Mouse (Mus musculus) ZHBTc4 (cell line): Measurements from ENCODE around the gene 1700014D04Rik.
A peak's percentile ranks its signal among the peaks of the same experiment; 100 is the strongest.
"Not testable (repeated sequence)": the region's sequence is repeated elsewhere in the genome, so short reads cannot be mapped to it uniquely, and the experiment has no call there.

ENCODE experiments used
- DNase-seq: peaks from one replicate; pipeline ENCODE4 v3.0.0-alpha.2; 2011; ENCODE audit warnings: low read depth, low spot score

The 1700014D04Rik gene

DNA sequence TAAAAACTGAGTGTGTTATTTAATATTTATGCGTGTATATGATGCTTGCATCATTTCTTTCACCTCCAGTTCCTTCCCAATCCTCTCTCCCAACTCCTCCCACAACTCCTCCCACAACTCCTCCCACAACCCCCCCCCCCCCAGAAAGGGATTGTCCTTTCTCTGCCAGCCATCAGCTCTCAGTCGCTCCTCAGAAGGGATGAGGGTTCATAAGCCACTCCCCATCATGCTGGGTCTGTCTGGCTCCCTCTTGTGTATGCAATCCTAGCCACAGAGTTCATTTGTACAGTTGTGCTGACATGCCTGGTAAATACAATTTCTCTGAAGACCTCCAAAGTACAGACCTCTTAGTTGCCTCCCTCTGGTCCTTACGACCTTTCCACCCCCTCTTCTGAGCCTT is 11.4 kb downstream of the 1700014D04Rik start:
- DNase-seq, result peak; percentile 84

DNA sequence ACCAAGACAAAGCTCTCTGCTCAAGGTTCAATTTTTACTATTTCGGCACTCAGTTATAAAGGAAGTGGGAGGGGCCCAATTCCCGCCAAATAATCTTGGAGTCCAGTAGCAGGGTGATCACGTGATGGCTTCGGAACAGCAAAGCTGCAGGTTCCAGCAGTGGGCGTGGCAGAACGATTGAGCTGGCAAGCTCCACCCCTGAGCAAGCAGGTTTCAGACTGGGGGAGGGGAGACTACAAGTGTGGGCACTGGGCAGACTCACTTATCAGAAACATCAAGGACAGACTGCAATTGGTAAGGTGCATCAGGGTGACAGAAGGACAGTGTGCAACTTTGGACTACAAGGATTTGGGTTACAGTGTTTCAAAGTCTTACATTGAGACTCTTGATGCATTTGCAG is 12.2 kb downstream of the 1700014D04Rik start:
- DNase-seq, result peak; percentile 51

- peak; percentile 33 for DNase-seq
These were observed 12.6 kb downstream of the 1700014D04Rik start for GRCm38 (mm10) chr13:59733936-59734335.

DNA sequence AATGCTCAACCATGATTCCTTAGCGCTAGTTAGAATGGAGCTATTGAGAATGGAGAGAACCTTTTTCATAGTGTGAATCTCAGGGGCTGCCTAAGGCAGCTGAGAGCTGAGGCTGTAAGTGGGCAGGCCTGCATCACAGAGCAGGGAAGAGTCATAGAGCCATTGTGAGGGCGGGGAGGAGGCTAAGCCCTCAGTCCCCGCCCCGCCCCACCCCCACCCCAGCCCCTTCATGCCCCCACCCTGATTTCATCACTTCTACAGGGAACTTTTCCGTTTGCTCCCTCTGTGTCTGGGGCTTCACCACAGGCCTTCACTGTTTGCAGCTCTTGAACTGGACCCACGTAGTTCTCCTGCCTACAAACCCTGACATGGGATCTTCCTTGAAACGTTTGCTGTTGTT is 14.9 kb downstream of the 1700014D04Rik start, which contains the start of gene Spata31d1d:
Gene Spata31d1d, minus strand, starts transcription at position 101 of the 400 bp plus-strand sequence.
- no peak for DNase-seq

DNA sequence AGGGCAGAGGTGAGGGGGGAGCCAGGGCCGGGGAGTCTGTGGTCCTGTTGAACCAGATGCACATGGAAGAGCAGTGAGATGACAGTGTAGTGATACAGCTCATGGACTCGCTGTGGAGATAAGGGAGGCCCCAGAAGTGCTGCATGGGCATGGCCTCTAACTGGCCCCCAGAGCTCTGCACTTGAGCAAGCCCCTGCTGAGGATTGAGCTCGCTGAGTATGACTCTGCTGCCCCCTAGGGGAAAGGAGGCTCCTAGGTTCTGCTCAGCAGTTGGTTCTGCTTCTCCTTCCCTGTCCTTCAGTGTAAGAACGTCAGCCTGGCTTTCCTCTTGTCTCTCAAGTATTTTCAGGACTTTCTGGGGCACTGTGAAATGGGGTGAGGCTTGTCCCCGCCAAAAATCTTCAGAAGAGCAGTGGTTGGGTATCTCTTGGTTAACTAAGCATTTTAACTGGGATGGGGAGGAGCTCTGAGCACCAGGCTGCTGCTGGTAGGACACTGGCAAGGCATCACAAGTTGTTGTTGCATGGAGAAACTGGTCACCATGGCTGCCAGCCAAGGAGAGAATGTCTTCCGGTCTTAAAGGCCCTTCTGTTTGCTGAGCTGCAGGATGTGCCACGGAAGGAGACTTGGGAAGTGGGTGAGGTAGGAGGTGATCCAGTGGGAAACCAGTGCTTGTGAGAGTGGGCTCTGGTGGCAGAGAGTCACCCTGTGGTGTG is 18.0 kb downstream of the 1700014D04Rik start:
- peak; percentile 88 for DNase-seq

DNA sequence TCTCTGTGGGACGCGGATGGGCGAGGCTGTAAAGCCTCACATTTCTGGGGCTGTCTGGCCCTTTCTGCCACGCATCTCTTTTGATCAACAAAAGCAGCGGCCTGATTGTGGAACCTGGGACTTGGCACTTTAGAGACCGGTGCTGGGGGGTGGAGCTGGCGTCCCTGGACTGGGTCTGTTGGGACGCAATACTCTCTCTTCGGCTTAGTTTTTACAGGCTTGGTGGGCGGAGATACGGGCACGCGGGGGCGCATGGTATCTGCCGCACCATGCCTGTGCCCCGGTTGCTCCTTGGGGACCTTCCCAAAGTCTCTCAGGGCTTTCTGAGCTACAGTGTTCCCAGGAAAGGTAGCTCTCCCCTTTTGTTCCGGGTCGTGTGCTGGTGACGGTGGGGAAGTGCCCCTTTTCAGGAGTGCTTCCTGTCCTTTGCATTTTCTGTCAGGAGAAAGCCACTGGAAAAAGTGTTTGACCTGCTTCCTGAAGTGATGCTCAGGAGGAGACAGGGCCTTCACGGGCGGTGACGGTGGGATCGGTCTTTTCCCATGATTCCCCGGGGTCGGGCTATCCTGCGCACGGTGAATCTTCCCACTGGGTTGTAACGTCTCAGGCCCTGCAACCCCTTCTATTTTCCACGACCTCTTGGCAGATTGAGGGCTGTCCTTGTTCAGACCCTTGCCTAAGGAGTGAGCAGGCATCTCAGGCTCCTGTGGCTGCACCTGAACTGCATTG is 20.2 kb downstream of the 1700014D04Rik start:
- peak; percentile 60 for DNase-seq

DNA sequence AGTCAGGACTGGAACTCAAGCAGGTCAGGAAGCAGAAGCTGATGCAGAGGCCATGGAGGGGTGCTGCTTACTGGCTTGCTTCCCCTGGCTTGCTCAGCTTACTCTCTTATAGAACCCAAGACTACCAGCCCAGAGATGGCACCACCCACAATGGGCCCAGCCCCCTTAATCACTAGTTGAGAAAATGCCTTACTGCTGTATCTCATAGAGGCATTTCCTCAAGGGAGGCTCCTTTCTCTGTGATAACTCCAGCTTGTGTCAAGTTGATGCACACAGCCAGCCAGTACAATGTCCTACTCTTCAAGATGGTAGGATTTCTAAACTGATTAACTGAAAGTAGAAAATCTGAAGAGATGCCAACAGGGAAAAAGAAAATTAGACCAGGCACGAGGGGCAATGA is 24.5 kb downstream of the 1700014D04Rik start:
- not testable (repeated sequence) for DNase-seq

- DNase-seq, result no peak
These were observed 27.1 kb downstream of the 1700014D04Rik start for GRCm38 (mm10) chr13:59719475-59719874.

GRCm38 (mm10) chr13:59718857-59719440 is 27.6 kb downstream of the 1700014D04Rik start:
- DNase-seq, result not testable (repeated sequence)

DNA sequence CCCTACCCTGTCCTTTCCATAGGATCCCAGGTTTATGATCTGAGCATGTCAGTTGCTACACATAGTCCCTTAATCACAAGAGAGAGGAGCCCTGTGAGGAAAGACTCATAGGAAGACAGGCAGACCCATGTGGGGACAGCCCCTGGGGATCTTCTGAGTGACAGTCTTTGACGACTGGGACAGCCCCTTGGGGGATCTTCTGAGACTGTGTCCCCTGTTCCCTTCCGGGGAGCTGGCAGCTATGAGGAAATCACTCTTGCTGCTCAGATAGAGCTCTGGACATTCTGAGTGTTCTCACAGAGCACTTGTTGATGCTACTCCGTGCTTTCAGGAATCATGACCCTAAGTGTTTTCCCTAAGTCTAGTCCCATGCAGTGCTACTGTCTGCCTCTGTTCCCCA is 32.8 kb downstream of the 1700014D04Rik start:
- DNase-seq, result no peak

DNA sequence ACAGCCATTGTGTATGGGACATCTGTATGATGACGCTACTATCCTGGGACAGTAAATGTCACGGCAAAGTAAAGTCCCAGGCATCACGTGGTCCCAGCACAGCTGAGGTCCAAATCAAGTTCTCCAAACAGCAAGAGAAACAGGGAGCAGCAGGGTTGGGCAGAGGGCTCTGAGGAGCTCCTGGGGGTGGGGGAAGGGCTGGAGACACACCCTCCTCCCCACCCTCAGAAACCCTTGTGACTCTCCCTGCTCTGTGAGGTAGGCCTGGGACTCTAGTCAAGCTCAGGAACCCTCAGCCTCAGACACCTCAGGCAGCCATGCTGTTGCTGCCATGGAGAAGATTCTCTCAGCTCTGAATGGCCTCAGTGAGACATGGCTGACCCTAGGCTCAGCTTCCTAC is 34.6 kb downstream of the 1700014D04Rik start, which contains the start of gene Spata31d1b:
Gene Spata31d1b, plus strand, starts transcription at position 301 of the 400 bp plus-strand sequence.
- DNase-seq, result peak; percentile 58

GRCm38 (mm10) chr13:59710230-59710629 is 36.3 kb downstream of the 1700014D04Rik start, which contains the start of gene Spata31d1a:
Spata31d1a (minus strand) TSS chr13:59710330.
- DNase-seq, result peak; percentile 45

DNA sequence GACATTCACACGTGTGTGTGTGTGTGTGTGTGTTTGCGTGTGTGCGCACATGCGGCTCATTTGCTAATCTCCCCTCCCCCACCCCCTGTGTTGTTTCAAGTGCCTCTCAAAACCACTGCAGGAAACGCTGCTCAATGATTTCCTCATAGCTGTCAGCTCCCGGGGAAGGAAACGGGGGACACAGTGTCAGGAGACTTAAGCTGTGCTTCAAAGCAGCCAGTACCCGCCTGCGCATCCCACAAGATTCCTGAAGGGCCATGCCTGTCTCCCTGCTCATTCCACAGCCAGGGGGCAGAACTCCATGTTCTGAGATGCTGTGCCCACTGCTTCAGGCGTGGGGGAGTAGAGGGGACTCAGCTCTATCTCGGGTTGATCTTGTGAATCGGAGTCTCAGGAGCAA is 42.0 kb downstream of the 1700014D04Rik start:
- peak; percentile 37 for DNase-seq

- DNase-seq, result no peak
These were observed 43.0 kb downstream of the 1700014D04Rik start for GRCm38 (mm10) chr13:59703514-59703913.

DNA sequence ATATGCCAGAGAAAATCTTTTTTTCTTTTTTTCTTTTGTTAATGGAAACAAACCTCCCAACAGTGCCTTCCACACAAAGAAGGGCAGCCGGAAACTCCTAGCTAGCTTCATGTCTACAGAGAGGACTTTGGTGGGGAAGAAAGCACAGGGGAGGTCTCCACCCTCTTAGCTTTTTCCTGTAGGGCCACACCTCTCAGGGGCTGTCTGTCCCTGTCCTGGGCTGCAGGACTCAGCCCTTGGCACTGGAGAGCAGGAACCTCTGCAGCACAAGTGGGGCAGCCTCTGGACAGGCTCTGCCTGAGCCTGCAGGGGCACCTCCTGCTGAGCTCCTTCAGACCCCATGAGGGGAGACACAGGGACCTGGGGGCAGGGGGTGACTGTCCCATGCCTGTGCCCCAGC is 46.4 kb downstream of the 1700014D04Rik start:
- DNase-seq, result peak; percentile 18

DNA sequence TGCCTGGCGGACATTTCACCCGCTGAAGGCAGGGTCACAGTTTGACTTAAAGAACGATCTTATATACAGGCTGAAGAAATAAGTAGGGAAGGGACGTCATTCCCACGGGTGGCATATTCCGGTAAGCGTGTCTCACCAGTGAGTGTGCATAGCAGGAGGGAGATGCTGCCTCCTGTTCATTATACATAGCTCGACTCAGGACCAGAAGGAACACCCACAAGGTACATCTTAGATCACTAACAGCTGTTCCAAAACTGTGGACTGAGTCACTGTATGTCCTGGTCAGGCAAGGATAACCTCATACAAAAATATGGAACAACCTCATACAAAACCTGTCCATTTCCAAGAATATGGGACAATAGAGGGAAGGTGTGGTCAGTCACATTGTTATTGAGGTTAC is 47.4 kb downstream of the 1700014D04Rik start:
- DNase-seq, result no peak

DNA sequence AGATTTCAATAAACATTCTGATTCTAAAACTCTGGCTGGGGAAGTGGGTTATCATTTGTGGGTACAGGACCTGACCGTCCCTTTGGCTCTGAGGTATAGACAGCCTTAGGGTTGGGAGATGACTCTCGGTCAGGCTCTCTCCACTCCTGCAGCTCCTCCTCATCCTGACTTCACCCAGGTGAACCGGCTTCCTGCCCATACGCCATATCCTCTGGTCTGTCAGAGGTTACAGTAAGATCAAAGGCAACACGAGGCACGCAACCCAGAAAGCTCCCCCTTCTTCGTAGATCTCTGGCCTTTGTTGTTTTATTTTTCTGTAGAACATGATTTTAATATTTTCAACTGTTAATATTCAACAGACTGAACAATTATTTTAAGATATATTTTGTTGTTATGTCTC is 50.8 kb downstream of the 1700014D04Rik start:
- DNase-seq, result no peak

- DNase-seq, result no peak
These were observed 52.5 kb downstream of the 1700014D04Rik start, which contains the start of gene 4921517D22Rik for GRCm38 (mm10) chr13:59694008-59694407. 4921517D22Rik (minus strand) TSS chr13:59694108.

DNA sequence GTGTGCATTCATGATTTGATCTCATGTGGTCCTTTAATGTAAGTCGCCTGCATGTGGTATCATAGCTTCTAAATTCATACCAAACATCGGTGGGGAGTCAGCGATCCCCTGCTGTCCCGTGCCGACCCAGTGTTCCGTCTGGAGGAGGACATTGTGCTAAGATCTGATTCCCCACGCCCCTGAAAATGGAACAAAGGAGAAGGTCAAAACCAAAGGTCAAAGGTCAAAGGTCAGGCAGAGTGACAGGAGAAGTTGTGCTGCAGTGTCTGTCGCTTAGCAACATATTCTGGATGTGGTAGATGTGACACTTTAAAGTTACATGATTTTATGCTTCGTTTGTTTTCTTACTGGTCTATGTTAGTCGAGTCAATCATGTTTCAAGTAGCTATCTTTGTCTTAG is 55.1 kb downstream of the 1700014D04Rik start:
- peak; percentile 70 for DNase-seq
